In the genomic region with DNA sequence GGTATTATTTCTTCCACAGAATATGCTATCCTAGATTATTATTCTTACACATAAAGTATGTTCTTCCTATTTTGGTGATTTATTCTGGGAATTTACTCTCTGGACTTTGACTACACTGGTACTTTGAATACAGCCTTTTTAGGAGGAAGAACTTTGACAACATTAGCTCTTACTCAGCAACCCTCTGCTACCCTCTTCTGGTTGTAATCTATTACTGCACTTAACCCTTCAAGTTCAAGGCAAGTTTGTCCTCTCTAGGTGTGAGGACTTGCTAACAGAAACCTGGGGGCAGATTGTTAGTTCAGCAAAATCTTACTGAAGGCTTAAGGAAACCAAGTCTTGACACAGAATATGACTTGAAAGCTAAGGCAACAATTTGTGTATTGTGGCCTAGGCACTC, we compare ENCODE assay signal across 10 mouse cellular contexts. TPM values are rescaled to one million over a fixed set of nuclear protein-coding genes. Genes with fewer than 3 reads are reported as not detected.
DNase-seq lines count a peak whose midpoint lies in the region; ATAC-seq and TF ChIP-seq lines count a peak whose summit lies in the region.
"Had no signal": no experiment of that assay in that cellular context is flagged by ENCODE, and none has a peak within 500 bp of the region (broad histone marks: within the 10 kb centered on the region; RNA-seq: fewer than 3 reads in every experiment).

No protein-coding gene starts in this region.

- ATAC-seq in heart, embryonic 11.5 days (replicated peaks; ENCODE audit: insufficient number of reproducible peaks, low FRiP score, low TSS enrichment) = no peak
- ATAC-seq in midbrain, postnatal 0 days (ENCODE audit: low FRiP score) = no peak
- no peak for ATAC-seq in kidney, embryonic 15.5 days (replicated peaks; ENCODE audit: low FRiP score)

- no peak overlapping the region for H3K4me3 ChIP-seq in heart, adult 2 months
- H3K4me3 ChIP-seq in heart, embryonic 11.5 days (ENCODE audit: low read depth, low read length) = no peak overlapping the region
- H3K4me3 ChIP-seq in cortical plate, adult 2 months (ENCODE audit: insufficient read depth, low read length) = no peak overlapping the region
- H3K4me3 ChIP-seq in midbrain, postnatal 0 days (ENCODE audit: low read depth, low read length) = no peak overlapping the region
- no peak overlapping the region for H3K4me3 ChIP-seq in kidney, embryonic 15.5 days (replicated peaks)

- intact Hi-C loops in heart, adult 2 months (cut with DNase I) = loop anchor here (5.0 kb wide), 1 partner anchor 454 kb away; no protein-coding TSS in a partner anchor

- no peak for TF ChIP-seq EP300 in heart, adult 2 months (IDR thresholded peaks at IDR 0.05; ENCODE audit: insufficient read depth, low read depth, low read length)

- no peak overlapping the region for H3K27ac ChIP-seq in heart, adult 2 months
- H3K27ac ChIP-seq in heart, embryonic 11.5 days (ENCODE audit: low read depth, low read length) = no peak overlapping the region
- H3K27ac ChIP-seq in cortical plate, adult 2 months (ENCODE audit: insufficient read depth, low read length) = no peak overlapping the region
- no peak overlapping the region for H3K27ac ChIP-seq in midbrain, postnatal 0 days (ENCODE audit: low read depth, low read length)
- no peak overlapping the region for H3K27ac ChIP-seq in kidney, embryonic 15.5 days

- no peaks in the 10 kb centered on the region for H3K79me2 ChIP-seq in heart, adult 2 months (replicated peaks; ENCODE audit: control insufficient read depth, insufficient read depth, low read length)

- no peak for DNase-seq in heart, adult 2 months
- DNase-seq in lung, postnatal 25 days (ENCODE audit: low spot score) = peak; percentile 8
- DNase-seq in lung, adult 18-20 months = no peak
- peak; percentile 54 for DNase-seq in midbrain, postnatal 0 days (ENCODE audit: low spot score)
- no peak for DNase-seq in gastrocnemius, postnatal 4 days (ENCODE audit: low spot score in 2 of 2)
- DNase-seq: cerebellum, adult 9-11 months; thymus, postnatal 25 days had no signal

- H3K4me1 ChIP-seq in heart, adult 2 months (ENCODE audit: control insufficient read depth, insufficient read depth, low read length) = no peaks in the 10 kb centered on the region
- no peaks in the 10 kb centered on the region for H3K4me1 ChIP-seq in heart, embryonic 11.5 days (ENCODE audit: control insufficient read depth, insufficient read depth, low read length)
- H3K4me1 ChIP-seq in cortical plate, adult 2 months (ENCODE audit: control insufficient read depth, insufficient read depth, low read length) = no peaks in the 10 kb centered on the region
- H3K4me1 ChIP-seq in midbrain, postnatal 0 days (ENCODE audit: insufficient read depth, low read length) = no peaks in the 10 kb centered on the region
- H3K4me1 ChIP-seq in kidney, embryonic 15.5 days = no peaks in the 10 kb centered on the region

- TF ChIP-seq POLR2A in heart, adult 2 months (IDR thresholded peaks at IDR 0.05; ENCODE audit: insufficient read depth, low read depth, low read length) = no peak
- TF ChIP-seq POLR2A in cortical plate, adult 2 months (IDR thresholded peaks at IDR 0.05; ENCODE audit: extremely low read depth, insufficient read depth, low read length) = no peak

- peak; percentile 61 for TF ChIP-seq CTCF in heart, adult 2 months (IDR thresholded peaks at IDR 0.05)
- TF ChIP-seq CTCF in cortical plate, adult 2 months (IDR thresholded peaks at IDR 0.05; ENCODE audit: extremely low read depth, insufficient read depth, low read length) = peak; percentile 42
- TF ChIP-seq CTCF in midbrain, postnatal 0 days (IDR thresholded peaks at IDR 0.05) = peak; percentile 81

- no peaks in the 10 kb centered on the region for H3K27me3 ChIP-seq in heart, adult 2 months (ENCODE audit: control insufficient read depth, insufficient read depth, low read length)
- no peaks in the 10 kb centered on the region for H3K27me3 ChIP-seq in heart, embryonic 11.5 days (ENCODE audit: control insufficient read depth, insufficient read depth, low read length)
- no peaks in the 10 kb centered on the region for H3K27me3 ChIP-seq in midbrain, postnatal 0 days (ENCODE audit: insufficient read depth, low read length)
- H3K27me3 ChIP-seq in kidney, embryonic 15.5 days = no peaks in the 10 kb centered on the region

- no peaks in the 10 kb centered on the region for H3K36me3 ChIP-seq in heart, adult 2 months (ENCODE audit: control insufficient read depth, insufficient read depth, low read length)
- H3K36me3 ChIP-seq in heart, embryonic 11.5 days (ENCODE audit: control insufficient read depth, insufficient read depth, low read length) = no peaks in the 10 kb centered on the region
- H3K36me3 ChIP-seq in midbrain, postnatal 0 days (ENCODE audit: insufficient read depth, low read length) = no peaks in the 10 kb centered on the region
- H3K36me3 ChIP-seq in kidney, embryonic 15.5 days = no peaks in the 10 kb centered on the region

- H3K4me2 ChIP-seq in heart, embryonic 11.5 days = no peak overlapping the region
- H3K4me2 ChIP-seq in midbrain, postnatal 0 days (ENCODE audit: low read depth, low read length, poor library complexity, severe bottlenecking) = no peak overlapping the region
- H3K4me2 ChIP-seq in kidney, embryonic 15.5 days = no peak overlapping the region

- H3K9ac ChIP-seq in heart, adult 2 months (ENCODE audit: low read depth, low read length) = no peak overlapping the region
- no peak overlapping the region for H3K9ac ChIP-seq in heart, embryonic 11.5 days (ENCODE audit: low read depth, low read length)
- no peak overlapping the region for H3K9ac ChIP-seq in midbrain, postnatal 0 days (replicated peaks; ENCODE audit: low read length, poor library complexity, severe bottlenecking)
- H3K9ac ChIP-seq in kidney, embryonic 15.5 days = no peak overlapping the region

- no peaks in the 10 kb centered on the region for H3K9me3 ChIP-seq in heart, embryonic 11.5 days (replicated peaks; ENCODE audit: control insufficient read depth, low read length)
- no peaks in the 10 kb centered on the region for H3K9me3 ChIP-seq in midbrain, postnatal 0 days (ENCODE audit: low read length)
- no peaks in the 10 kb centered on the region for H3K9me3 ChIP-seq in kidney, embryonic 15.5 days (replicated peaks)

RNA-seq across cellular contexts. Expression of a gene that starts 17.5 kb away (rescaled TPM):
- total RNA-seq in heart, adult 2 months (2021) = not detected
- polyA plus RNA-seq in heart, adult 2 months (2012; rRNA removed) = not detected in 2 replicates
- polyA plus RNA-seq in heart, embryonic 11.5 days (2014; fragmentation: Nextera tagmentation; extraction: Ambion mirVana) = 0.04 TPM in 1 of 2 replicates, not detected in the other
- polyA plus RNA-seq in cortical plate, adult 2 months (2012; rRNA removed) = 46.2 and 46.8 TPM in 2 replicates
- 237 and 275 TPM in 2 replicates for total RNA-seq in midbrain, postnatal 0 days (2014; rRNA removed)
- polyA plus RNA-seq in midbrain, postnatal 0 days (2015; fragmentation: Nextera tagmentation; extraction: Ambion mirVana) = 63.6 and 73.6 TPM in 2 replicates
- total RNA-seq in gastrocnemius, postnatal 4 days (2021) = not detected
- not detected in 2 replicates for polyA plus RNA-seq in kidney, embryonic 15.5 days (2015; fragmentation: Nextera tagmentation; extraction: Ambion mirVana)

Comparison
In these comparisons a context has a peak if more than half of its experiments do, and no peak if none do; other contexts are left out.
1. DNase-seq: peak in lung, postnatal 25 days (single experiment) and midbrain, postnatal 0 days (single experiment); none in heart, adult 2 months (0 of 2), lung, adult 18-20 months (0 of 2) and gastrocnemius, postnatal 4 days (0 of 2).
2. RNA of a gene that starts 17.5 kb away (polyA plus RNA-seq): 63.6 to 73.6 TPM in midbrain, postnatal 0 days and 46.2 to 46.8 TPM in cortical plate, adult 2 months; 0.04 TPM in heart, embryonic 11.5 days, not detected in heart, adult 2 months and not detected in kidney, embryonic 15.5 days; every median in the first group is over 10 times any median in the second.
3. Peak in every context shown above with its lines, with median percentiles within 50 percentile points of each other: CTCF ChIP-seq.